In the genomic region with DNA sequence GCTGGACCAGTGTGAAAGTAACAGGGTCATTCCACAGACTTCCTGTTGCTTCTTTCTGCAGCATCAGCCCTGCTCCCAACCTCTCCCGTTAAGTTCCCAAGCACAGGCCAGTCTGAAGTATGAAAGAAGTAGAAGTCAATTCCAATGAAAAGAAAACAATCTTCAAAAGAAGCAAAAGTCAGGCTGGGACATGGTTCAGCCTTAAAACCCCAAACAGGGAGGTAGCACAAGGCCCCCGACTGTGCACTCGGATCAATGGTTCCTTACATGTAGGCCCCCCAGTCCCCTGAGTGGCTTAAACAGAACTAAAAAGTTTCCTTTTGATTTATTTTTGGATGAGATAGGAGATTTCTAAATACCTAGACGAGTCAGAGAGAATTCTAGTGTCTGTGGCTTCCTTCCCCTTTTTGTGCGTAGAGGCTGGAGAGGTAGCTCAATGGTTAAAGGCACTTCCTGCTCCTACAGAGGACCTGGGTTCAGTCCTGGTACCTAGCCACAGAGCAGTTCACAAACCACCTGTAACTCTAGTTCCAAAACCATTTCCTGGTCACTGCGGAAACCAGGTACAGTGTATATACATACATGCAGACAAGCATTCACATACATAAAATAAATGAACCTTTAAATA, we compare ENCODE assay signal across 19 mouse cellular contexts.
DNase-seq lines count a peak whose midpoint lies in the region; ATAC-seq and TF ChIP-seq lines count a peak whose summit lies in the region.
"Had no signal": no experiment of that assay in that cellular context is flagged by ENCODE, and none has a peak within 500 bp of the region (broad histone marks: within the 10 kb centered on the region; RNA-seq: fewer than 3 reads in every experiment).

No protein-coding gene starts in this region.

- TF ChIP-seq CTCF in gastrocnemius, adult 2 months (IDR thresholded peaks at IDR 0.05) = no peak
- TF ChIP-seq CTCF in left cerebral cortex, adult 2 months (IDR thresholded peaks at IDR 0.05) = no peak

- H3K4me3 ChIP-seq in gastrocnemius, adult 2 months = no peak overlapping the region
- no peak overlapping the region for H3K4me3 ChIP-seq in left cerebral cortex, adult 2 months
- H3K4me3 ChIP-seq: embryonic facial prominence, embryonic 10.5 days; embryonic facial prominence, embryonic 12.5 days; forebrain, embryonic 12.5 days had no signal

- H3K27ac ChIP-seq in gastrocnemius, adult 2 months = no peak overlapping the region
- H3K27ac ChIP-seq in left cerebral cortex, adult 2 months = no peak overlapping the region
- H3K27ac ChIP-seq: embryonic facial prominence, embryonic 10.5 days; embryonic facial prominence, embryonic 12.5 days; forebrain, embryonic 12.5 days had no signal

- peak; percentile 12 to 57 for DNase-seq in adrenal gland, adult (ENCODE audit: inconsistent age in 2 of 2, low spot score in 1 of 2)
- no peak for DNase-seq in adrenal gland, postnatal 25 days
- DNase-seq in layer of hippocampus, adult 9-11 months = peak; percentile 5
- DNase-seq in layer of hippocampus, adult 18-20 months (ENCODE audit: low spot score in 2 of 2) = no peak
- DNase-seq in gastrocnemius, adult 2 months = no peak
- DNase-seq in left cerebral cortex, adult 2 months (ENCODE audit: extremely low spot score in 1 of 2, low spot score in 2 of 2) = no peak
- DNase-seq: cerebellum, adult 11-12 months; cerebellum, adult 8-10 months; cerebellum, adult 9-11 months had no signal

- intact Hi-C loops in gastrocnemius, adult 2 months (cut with DNase I) = no loop called here
- intact Hi-C loops in left cerebral cortex, adult 2 months (cut with DNase I) = no loop called here

- peak; percentile 62 for ATAC-seq in common myeloid progenitor, adult 5-6 weeks (replicated peaks; ENCODE audit: low read depth, poor library complexity, severe bottlenecking)
- ATAC-seq in hematopoietic stem cell, adult 5-6 weeks (replicated peaks in 1 of 2; ENCODE audit: insufficient read depth in 1 of 2, low FRiP score in 2 of 2, low TSS enrichment in 1 of 2, low read depth in 1 of 2, poor library complexity in 2 of 2, severe bottlenecking in 2 of 2) = peak; percentile 53 to 71; a peak in 3 of 4 replicates
- ATAC-seq: activated CD4-positive, CD25-positive, alpha-beta regulatory T cell, adult 4 months; CD4-positive, CD25-positive, alpha-beta regulatory T cell, adult 4 months; forebrain, embryonic 14.5 days; forebrain, embryonic 16.5 days; Patski had no signal

Comparison
In these comparisons a context has a peak if more than half of its experiments do, and no peak if none do; other contexts are left out.
1. DNase-seq: peak in adrenal gland, adult (2 of 2) and layer of hippocampus, adult 9-11 months (single experiment); none in adrenal gland, postnatal 25 days (single experiment), layer of hippocampus, adult 18-20 months (0 of 2), gastrocnemius, adult 2 months (single experiment) and left cerebral cortex, adult 2 months (0 of 2).